Mouse (Mus musculus): ENCODE results near the gene Gfi1b.

DNA sequence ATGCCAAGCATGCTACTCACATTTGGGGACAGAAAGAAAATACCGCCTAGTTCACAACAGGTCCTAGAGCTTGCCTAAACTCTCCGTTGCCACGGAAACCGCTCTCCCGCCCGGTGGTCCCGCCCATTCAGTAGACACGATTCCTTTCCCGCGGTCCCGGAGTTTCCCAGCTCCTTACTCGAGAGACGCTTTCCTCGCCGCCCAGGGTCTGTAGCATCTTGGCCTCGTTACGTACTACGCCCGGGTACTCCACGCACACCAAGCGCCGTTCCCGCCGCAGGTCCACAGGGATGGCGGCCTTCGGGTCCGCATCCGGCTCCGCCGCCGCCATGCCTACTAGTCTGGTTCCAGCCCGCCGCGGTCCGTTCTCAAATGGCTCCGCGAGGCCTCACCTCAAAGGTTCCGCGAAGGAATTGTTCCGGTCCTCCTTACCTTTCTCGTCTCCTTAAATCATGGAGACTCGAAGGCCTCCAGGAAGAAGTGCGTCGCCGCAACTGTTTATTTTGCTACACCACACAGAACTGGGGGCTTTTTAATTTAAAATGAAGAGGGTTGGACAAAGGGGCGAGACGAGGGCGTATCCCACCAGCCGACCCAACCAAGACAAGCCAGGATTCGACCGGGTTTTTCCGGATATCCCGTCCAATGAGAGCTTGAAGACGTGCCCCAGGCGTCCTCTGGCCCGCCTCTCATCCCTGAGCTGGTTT is 39.0 kb downstream of the Gfi1b start:
- TF ChIP-seq KAT2A (conservative IDR thresholded peaks at IDR 0.05; ENCODE audit: low read depth, low read length), result no peak; the same call in 1 of the 2 replicates
- TF ChIP-seq MYB (IDR thresholded peaks at IDR 0.05; ENCODE audit: low read depth, low read length), result no peak
- TF ChIP-seq POLR2A (IDR thresholded peaks at IDR 0.05; ENCODE audit: control insufficient read depth in 1 of 2, insufficient read depth in 1 of 2, low read depth in 1 of 2, low read length in 2 of 2, poor library complexity in 1 of 2), result peak; percentile 74 to 80
- TF ChIP-seq EP300 (IDR thresholded peaks at IDR 0.05; ENCODE audit: low read depth in 1 of 2, low read length in 2 of 2), result no peak
- TF ChIP-seq POLR2AphosphoS2 (IDR thresholded peaks at IDR 0.05; ENCODE audit: low read length), result peak; percentile 53; the same call in 1 of the 2 replicates
- TF ChIP-seq ETS1 (IDR thresholded peaks at IDR 0.05; ENCODE audit: low read depth, low read length), result no peak
- TF ChIP-seq TAL1 (IDR thresholded peaks at IDR 0.05; ENCODE audit: low read length), result no peak

Measured in MEL (cell line).